Mouse (Mus musculus) CH12.LX (cell line): Measurements from ENCODE around the gene Gsdma2. TPM values are rescaled to one million over a fixed set of nuclear protein-coding genes. Genes with fewer than 3 reads are reported as not detected.
"Not testable (repeated sequence)": the region's sequence is repeated elsewhere in the genome, so short reads cannot be mapped to it uniquely, and the experiment has no call there.

Experiments
- DNase-seq: peaks from one replicate; pipeline ENCODE4 v3.0.0-alpha.2; 2013; ENCODE audit errors: extremely low read depth
- H3K27ac ChIP-seq: 2 replicates; pipeline ENCODE4 v1.5.1; 2012; ENCODE audit warnings: low read depth, mild to moderate bottlenecking, control low read depth, moderate library complexity; ENCODE audit not compliant: insufficient read depth
- H3K27me3 ChIP-seq: replicated peaks from 2 replicates; pipeline ENCODE3; 2012; ENCODE audit warnings: inconsistent platforms
- H3K36me3 ChIP-seq, 2 experiments: replicated peaks in 1 of 2; 2 replicates each; pipeline versions ENCODE3 to v1.6.1; 2012; ENCODE audit warnings: inconsistent platforms in 1 of 2, low read length in 1 of 2, mild to moderate bottlenecking in 1 of 2, mixed read lengths in 1 of 2, moderate library complexity in 1 of 2; ENCODE audit not compliant: control insufficient read depth in 1 of 2, insufficient read depth in 1 of 2
- H3K4me1 ChIP-seq, 2 experiments: 2 replicates each; pipeline ENCODE4 v1.6.1; 2012; ENCODE audit warnings: inconsistent platforms in 1 of 2, moderate library complexity in 1 of 2; ENCODE audit not compliant: insufficient read depth in 2 of 2, control insufficient read depth in 1 of 2
- H3K4me2 ChIP-seq: 2 replicates; pipeline ENCODE4 v1.6.1; 2012; ENCODE audit warnings: low read depth, mild to moderate bottlenecking, control low read depth; ENCODE audit not compliant: poor library complexity, insufficient read depth, severe bottlenecking
- H3K4me3 ChIP-seq, 3 experiments: fragments of 150-350 bp in 1 of 3; sonication (generic) in 1 of 3; replicated peaks in 1 of 3; 2 replicates each; pipeline versions ENCODE3 to v1.5.1; 2011 to 2012; ENCODE audit warnings: low read depth in 2 of 3, low read length in 2 of 3, mild to moderate bottlenecking in 2 of 3, moderate library complexity in 2 of 3, control low read depth in 1 of 3, improper control_type of control experiment in 1 of 3, inconsistent platforms in 1 of 3, mixed read lengths in 1 of 3; ENCODE audit not compliant: poor library complexity in 1 of 3
- H3K79me2 ChIP-seq: replicated peaks from 2 replicates; pipeline ENCODE4 v1.6.1; 2012; ENCODE audit warnings: mild to moderate bottlenecking, moderate library complexity; ENCODE audit not compliant: control insufficient read depth, poor library complexity, insufficient read depth, severe bottlenecking; ENCODE audit errors: extremely low read depth
- H3K9ac ChIP-seq: 2 replicates; pipeline ENCODE4 v1.6.1; 2012; ENCODE audit warnings: low read depth, mild to moderate bottlenecking, control low read depth, moderate library complexity; ENCODE audit not compliant: insufficient read depth
- H3K9me3 ChIP-seq: replicated peaks from 2 replicates; pipeline ENCODE3; 2012; ENCODE audit warnings: low read length, inconsistent platforms, mixed read lengths
- BHLHE40 ChIP-seq: IDR thresholded peaks from 2 replicates; pipeline ENCODE4 v1.6.1; 2011; ENCODE audit warnings: mild to moderate bottlenecking, low read depth, low read length, improper control_type of control experiment
- CHD1 ChIP-seq: IDR thresholded peaks from 2 replicates; pipeline ENCODE4 v1.6.1; 2012; ENCODE audit warnings: low read depth, low read length, improper control_type of control experiment, inconsistent platforms
- CHD2 ChIP-seq: IDR thresholded peaks from 2 replicates; pipeline ENCODE4 v1.6.1; 2011; ENCODE audit warnings: low read length, improper control_type of control experiment
- CTCF ChIP-seq, 2 experiments: IDR thresholded peaks in 1 of 2; conservative IDR thresholded peaks in 1 of 2; 2 replicates each; pipeline ENCODE4 v1.5.1; 2011 to 2012; ENCODE audit warnings: low read depth in 2 of 2, low read length in 2 of 2, improper control_type of control experiment in 1 of 2, inconsistent platforms in 1 of 2, mild to moderate bottlenecking in 1 of 2, moderate library complexity in 1 of 2
- E2F4 ChIP-seq: IDR thresholded peaks from 2 replicates; pipeline ENCODE4 v1.6.1; 2011; ENCODE audit warnings: low read depth, low read length, improper control_type of control experiment; ENCODE audit not compliant: insufficient replicate concordance
- ELF1 ChIP-seq: IDR thresholded peaks from 2 replicates; pipeline ENCODE4 v1.6.1; 2014; ENCODE audit warnings: low read depth, mild to moderate bottlenecking, inconsistent platforms, low read length, improper control_type of control experiment
- EP300 ChIP-seq: IDR thresholded peaks from 2 replicates; pipeline ENCODE4 v1.6.1; 2011; ENCODE audit warnings: low read length, improper control_type of control experiment
- ETS1 ChIP-seq: conservative IDR thresholded peaks from 2 replicates; pipeline ENCODE4 v1.6.1; 2012; ENCODE audit warnings: low read depth, mild to moderate bottlenecking, inconsistent platforms, low read length, improper control_type of control experiment, moderate library complexity
- HCFC1 ChIP-seq: IDR thresholded peaks from 2 replicates; pipeline ENCODE4 v1.6.1; 2012; ENCODE audit warnings: low read depth, mild to moderate bottlenecking, inconsistent platforms, low read length, improper control_type of control experiment
- IRF4 ChIP-seq: IDR thresholded peaks from 2 replicates; pipeline ENCODE4 v1.6.1; 2014; ENCODE audit warnings: low read depth, mild to moderate bottlenecking, inconsistent platforms, low read length, improper control_type of control experiment
- JUN ChIP-seq: IDR thresholded peaks from 2 replicates; pipeline ENCODE4 v1.6.1; 2011; ENCODE audit warnings: low read depth, mild to moderate bottlenecking, low read length, improper control_type of control experiment, moderate library complexity; ENCODE audit not compliant: insufficient read depth
- JUND ChIP-seq: conservative IDR thresholded peaks from 2 replicates; pipeline ENCODE4 v1.6.1; 2011; ENCODE audit warnings: low read depth, low read length, improper control_type of control experiment
- MAX ChIP-seq: IDR thresholded peaks from 2 replicates; pipeline ENCODE4 v1.6.1; 2011; ENCODE audit warnings: low read length, improper control_type of control experiment
- MEF2A ChIP-seq: IDR thresholded peaks from 2 replicates; pipeline ENCODE4 v1.6.1; 2014; ENCODE audit warnings: low read depth, mild to moderate bottlenecking, inconsistent platforms, low read length, improper control_type of control experiment, borderline replicate concordance
- MYC ChIP-seq: IDR thresholded peaks from 2 replicates; pipeline ENCODE4 v1.6.1; 2011; ENCODE audit warnings: low read depth, mild to moderate bottlenecking, improper control_type of control experiment, low read length
- NELFE ChIP-seq: IDR thresholded peaks from 2 replicates; pipeline ENCODE4 v1.6.1; 2011; ENCODE audit warnings: low read depth, low read length, improper control_type of control experiment
- NRF1 ChIP-seq: IDR thresholded peaks from 2 replicates; pipeline ENCODE4 v1.6.1; 2014; ENCODE audit warnings: low read depth, mild to moderate bottlenecking, inconsistent platforms, low read length, improper control_type of control experiment, moderate library complexity
- POLR2A ChIP-seq: IDR thresholded peaks from 2 replicates; pipeline ENCODE4 v1.6.1; 2011; ENCODE audit warnings: low read depth, mild to moderate bottlenecking, improper control_type of control experiment, low read length
- POLR2AphosphoS2 ChIP-seq: IDR thresholded peaks from 2 replicates; pipeline ENCODE4 v1.6.1; 2011; ENCODE audit warnings: low read depth, low read length, improper control_type of control experiment
- RAD21 ChIP-seq: IDR thresholded peaks from 2 replicates; pipeline ENCODE4 v1.6.1; 2011; ENCODE audit warnings: low read depth, mild to moderate bottlenecking, low read length, improper control_type of control experiment, moderate library complexity
- SMC3 ChIP-seq: IDR thresholded peaks from 2 replicates; pipeline ENCODE4 v1.6.1; 2011; ENCODE audit warnings: low read depth, low read length, improper control_type of control experiment
- TBP ChIP-seq: conservative IDR thresholded peaks from 2 replicates; pipeline ENCODE4 v1.6.1; 2011; ENCODE audit warnings: low read depth, low read length, improper control_type of control experiment
- TCF12 ChIP-seq: IDR thresholded peaks from 2 replicates; pipeline ENCODE4 v1.6.1; 2014; ENCODE audit warnings: low read depth, mild to moderate bottlenecking, inconsistent platforms, low read length, improper control_type of control experiment
- UBTF ChIP-seq: IDR thresholded peaks from 2 replicates; pipeline ENCODE4 v1.6.1; 2012; ENCODE audit warnings: low read depth, mild to moderate bottlenecking, inconsistent platforms, low read length, improper control_type of control experiment, moderate library complexity
- USF2 ChIP-seq: conservative IDR thresholded peaks from 2 replicates; pipeline ENCODE4 v1.6.1; 2011; ENCODE audit warnings: low read depth, low read length, improper control_type of control experiment
- ZMIZ1 ChIP-seq: IDR thresholded peaks from 2 replicates; pipeline ENCODE4 v1.6.1; 2012; ENCODE audit warnings: low read depth, mild to moderate bottlenecking, inconsistent platforms, low read length, improper control_type of control experiment
- ZNF384 ChIP-seq: IDR thresholded peaks from 2 replicates; pipeline ENCODE4 v1.6.1; 2012; ENCODE audit warnings: low read depth, low read length, improper control_type of control experiment, inconsistent platforms
- dilution Hi-C: fragments of 300-500 bp; cut with MboI; formaldehyde crosslinking; loops from 2 replicates; pipeline ENCODE4 v1.14.3; 2020; ENCODE audit warnings: low sequenced_read_pairs; ENCODE audit not compliant: extremely low pct_unique_long_range_greater_than_20kb, extremely low pct_ligation_motif_present
- in situ Hi-C: fragments of 300-500 bp; cut with MboI; formaldehyde crosslinking; loops from 3 replicates; pipeline ENCODE4 v1.14.3; 2019; ENCODE audit warnings: low sequenced_read_pairs, low pct_ligation_motif_present, low pct_unique_long_range_greater_than_20kb, mixed read lengths
- polyA plus RNA-seq: library from polyadenylated mRNA; unstranded; fragments of >175 nt; gene quantifications from 2 replicates; pipeline ENCODE4 v1.2.1, GENCODE M21; 2012; ENCODE audit warnings: low read depth; ENCODE audit not compliant: insufficient read length
- total RNA-seq, 2 experiments: library from RNA; depleted of rRNA; stranded (reverse); fragments of 300-350 nt in 1 of 2; fragments of >200 nt in 1 of 2; gene quantifications; 2 replicates each; pipeline ENCODE4 v1.2.3; 2012 to 2014

Gsdma2 gene
- total and polyA plus RNA-seq, 3 experiments, result not detected

DNA sequence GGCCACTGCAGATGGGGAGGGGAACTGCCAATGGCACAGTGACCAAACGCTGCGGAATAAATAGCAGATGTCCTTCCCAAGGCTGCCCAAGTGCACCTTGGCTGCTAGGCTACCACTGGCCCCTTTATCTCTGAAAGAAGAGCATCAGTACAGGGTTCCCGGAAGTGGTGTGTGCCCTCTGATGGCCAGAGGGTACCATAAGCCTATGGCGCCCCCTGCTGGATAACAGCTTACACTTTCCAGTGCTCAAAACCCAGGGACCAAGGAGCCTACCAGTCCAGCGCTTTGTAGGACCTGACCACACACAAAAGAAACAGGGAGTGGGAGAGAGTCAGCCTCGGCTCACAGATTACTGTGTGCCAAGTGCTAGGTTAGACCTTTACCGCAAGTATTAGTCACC lies 8.5 kb downstream of the Gsdma2 start:
- peak; percentile 76 for DNase-seq
- Histone ChIP-seq H3K27me3 (peaks cover 41% of the 10 kb centered on the region), H3K4me2 (peak overlapping the region; percentile 11)
- H3K79me2 ChIP-seq, H3K4me3 ChIP-seq, dilution Hi-C loops, H3K36me3 ChIP-seq: not testable (repeated sequence)
- TF ChIP-seq RAD21 (peak; percentile 84), SMC3 (peak; percentile 75), POLR2A (peak; percentile 17; the same call in 1 of the 2 replicates), NELFE (peak; percentile 63; the same call in 1 of the 2 replicates), TCF12 (peak; percentile 48; the same call in 1 of the 2 replicates), IRF4 (peak; percentile 33; the same call in 1 of the 2 replicates), CTCF (conservative IDR thresholded peaks at IDR 0.05 in 1 of 2, IDR thresholded peaks at IDR 0.05 in 1 of 2; ENCODE audit: low read depth in 2 of 2, low read length in 2 of 2) (peak; percentile 71 to 95), ELF1 (peak; percentile 96), HCFC1 (peak; percentile 51)
- TF ChIP-seq, all 38 proteins: peak for 9; not testable (repeated sequence) for 29
- H3K27ac ChIP-seq, in situ Hi-C loops, H3K9me3 ChIP-seq, H3K4me1 ChIP-seq, H3K9ac ChIP-seq: not testable (repeated sequence)

DNA sequence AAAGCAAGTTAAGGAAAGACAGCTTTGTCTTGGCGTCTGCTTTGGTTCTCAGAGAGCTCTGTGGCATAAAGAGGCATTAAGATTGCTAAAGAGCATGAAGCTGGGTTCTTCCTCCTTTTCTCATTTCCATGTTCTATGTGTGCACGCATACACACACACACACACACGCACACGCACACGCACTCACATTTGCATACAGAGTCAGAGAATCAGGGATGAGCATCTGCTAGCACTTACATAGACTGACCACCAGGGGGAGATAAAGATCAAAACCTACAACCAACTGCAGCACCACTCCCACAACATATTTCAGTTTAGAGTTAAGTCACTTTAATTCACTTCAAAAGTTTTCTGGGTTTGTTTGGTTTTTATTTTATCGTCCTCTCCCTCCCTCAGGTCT lies 14.0 kb downstream of the Gsdma2 start:
- Histone ChIP-seq H3K4me1 (peaks cover 4 to 6% of the 10 kb centered on the region in 2 experiments; a peak in 3 of 4 replicates), H3K36me3 (no peaks in the 10 kb centered on the region), H3K9ac (no peak overlapping the region), H3K27ac (no peak overlapping the region), H3K4me2 (peak overlapping the region; percentile 71; the same call in 1 of the 2 replicates), H3K79me2 (no peaks in the 10 kb centered on the region), H3K27me3 (peaks cover 52% of the 10 kb centered on the region), H3K9me3 (no peaks in the 10 kb centered on the region), H3K4me3 (no peak overlapping the region)
- dilution Hi-C loops (no loop called here), in situ Hi-C loops (loop anchor here (5.0 kb wide), 1 partner anchor 193 kb away; no protein-coding TSS in a partner anchor)
- peak; percentile 83 for TF ChIP-seq SMC3
- TF ChIP-seq TBP, result 0 out of 2 replicates have a peak, but pooled peaks have one; percentile 42
- TF ChIP-seq ZMIZ1, result no peak
- TF ChIP-seq POLR2A, result no peak
- TF ChIP-seq USF2, result no peak
- peak; percentile 62; the same call in 1 of the 2 replicates for TF ChIP-seq ELF1
- TF ChIP-seq NELFE, result no peak; the same call in 1 of the 2 replicates
- no peak for TF ChIP-seq CHD1
- no peak for TF ChIP-seq UBTF
- no peak for TF ChIP-seq E2F4
- TF ChIP-seq MYC, result peak; percentile 73
- TF ChIP-seq CTCF (conservative IDR thresholded peaks at IDR 0.05 in 1 of 2, IDR thresholded peaks at IDR 0.05 in 1 of 2; ENCODE audit: low read depth in 2 of 2, low read length in 2 of 2), result peak; percentile 89 to 91
- TF ChIP-seq IRF4, result peak; percentile 51; the same call in 1 of the 2 replicates
- peak; percentile 29; the same call in 1 of the 2 replicates for TF ChIP-seq ETS1
- peak; percentile 23; the same call in 1 of the 2 replicates for TF ChIP-seq HCFC1
- TF ChIP-seq POLR2AphosphoS2, result no peak
- no peak for TF ChIP-seq CHD2
- TF ChIP-seq JUN, result no peak
- 0 out of 2 replicates have a peak, but pooled peaks have one; percentile 28 for TF ChIP-seq NRF1
- peak; percentile 65; the same call in 1 of the 2 replicates for TF ChIP-seq EP300
- TF ChIP-seq JUND, result peak; percentile 25; the same call in 1 of the 2 replicates
- TF ChIP-seq MEF2A, result peak; percentile 53; the same call in 1 of the 2 replicates
- TF ChIP-seq MAX, result 0 out of 2 replicates have a peak, but pooled peaks have one; percentile 35
- TF ChIP-seq ZNF384, result no peak; the same call in 1 of the 2 replicates
- peak; percentile 88 for TF ChIP-seq BHLHE40
- peak; percentile 58 for TF ChIP-seq RAD21
- peak; percentile 88 for DNase-seq
